Mouse (Mus musculus): ENCODE data around the gene Col13a1. TPM values are rescaled to one million over a fixed set of nuclear protein-coding genes. Genes with fewer than 3 reads are reported as not detected.

Gene Col13a1
- polyA plus RNA-seq, 1 experiment = 25.3 TPM

GRCm38 (mm10) chr10:61919496-61919895 is 59.4 kb downstream of the Col13a1 start:
- no peaks in the 10 kb centered on the region for H3K4me1 ChIP-seq (ENCODE audit: control insufficient read depth, insufficient read depth, low read length)
- 64% methylated on average over 4 of the region's 4 CpGs for WGBS
- H3K4me3 ChIP-seq (replicated peaks; ENCODE audit: extremely low read depth, low read depth, low read length) = no peak overlapping the region
- TF ChIP-seq CTCF (IDR thresholded peaks at IDR 0.05; ENCODE audit: insufficient read depth, low read length) (no peak), POLR2A (IDR thresholded peaks at IDR 0.05; ENCODE audit: borderline replicate concordance, extremely low read depth, low read depth, low read length) (no peak)
- no peak for DNase-seq

- Histone ChIP-seq H3K4me1 (ENCODE audit: control insufficient read depth, insufficient read depth, low read length) (no peaks in the 10 kb centered on the region), H3K4me3 (replicated peaks; ENCODE audit: extremely low read depth, low read depth, low read length) (no peak overlapping the region)
- TF ChIP-seq POLR2A (IDR thresholded peaks at IDR 0.05; ENCODE audit: borderline replicate concordance, extremely low read depth, low read depth, low read length) (no peak), CTCF (IDR thresholded peaks at IDR 0.05; ENCODE audit: insufficient read depth, low read length) (no peak)
- WGBS = 89% methylated on average over 12 of the region's 12 CpGs
- no peak for DNase-seq
These were observed 61.8 kb downstream of the Col13a1 start for GRCm38 (mm10) chr10:61917066-61917465.

DNA sequence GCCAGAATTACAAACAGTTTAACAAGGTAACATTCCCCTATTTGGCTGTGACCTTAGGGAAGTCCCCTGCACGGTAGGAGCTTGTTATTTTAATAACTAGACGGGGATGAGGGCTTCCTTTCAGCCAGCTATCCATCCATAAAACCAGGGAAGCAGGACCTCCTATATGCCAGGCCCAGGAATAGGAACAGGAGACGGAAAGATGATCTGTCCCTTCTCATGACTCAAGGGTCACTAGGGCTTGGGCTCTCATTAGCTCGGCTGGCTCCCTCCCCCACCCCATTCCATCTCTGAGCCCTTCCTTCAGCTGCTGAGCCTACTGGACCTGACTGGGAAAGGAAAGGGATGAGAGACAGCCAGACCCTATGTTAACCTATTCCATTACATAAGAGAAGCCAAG is 67.1 kb downstream of the Col13a1 start:
- H3K4me1 ChIP-seq (ENCODE audit: control insufficient read depth, insufficient read depth, low read length) = no peaks in the 10 kb centered on the region
- no peak overlapping the region for H3K4me3 ChIP-seq (replicated peaks; ENCODE audit: extremely low read depth, low read depth, low read length)
- WGBS = 60% methylated on average over 4 of the region's 4 CpGs
- no peak for DNase-seq
- TF ChIP-seq POLR2A (IDR thresholded peaks at IDR 0.05; ENCODE audit: borderline replicate concordance, extremely low read depth, low read depth, low read length) (no peak), CTCF (IDR thresholded peaks at IDR 0.05; ENCODE audit: insufficient read depth, low read length) (no peak)

DNA sequence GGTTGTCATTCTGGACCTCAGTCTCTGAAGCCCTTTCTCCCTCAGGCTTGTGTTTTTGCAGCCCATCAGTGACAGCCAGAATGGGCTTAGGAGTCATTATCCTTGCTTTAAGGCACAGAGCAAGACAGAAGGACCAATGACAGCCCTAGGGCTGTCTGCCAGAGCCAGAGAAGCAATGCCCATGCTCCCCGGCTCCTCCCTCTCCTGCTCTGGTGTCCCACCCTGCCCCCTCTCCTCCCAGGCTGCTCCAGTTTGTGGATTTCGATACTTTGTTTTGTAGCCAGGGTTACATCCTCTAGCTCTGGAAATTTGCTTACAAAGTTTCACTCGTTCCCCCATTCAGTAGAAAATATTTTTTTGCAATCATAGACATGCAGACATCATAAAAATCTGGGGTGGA is 69.9 kb downstream of the Col13a1 start:
- DNase-seq = no peak
- 66% methylated on average over 3 of the region's 3 CpGs for WGBS
- no peak for TF ChIP-seq CTCF (IDR thresholded peaks at IDR 0.05; ENCODE audit: insufficient read depth, low read length)
- no peak for TF ChIP-seq POLR2A (IDR thresholded peaks at IDR 0.05; ENCODE audit: borderline replicate concordance, extremely low read depth, low read depth, low read length)
- H3K4me3 ChIP-seq (replicated peaks; ENCODE audit: extremely low read depth, low read depth, low read length) = no peak overlapping the region
- H3K4me1 ChIP-seq (ENCODE audit: control insufficient read depth, insufficient read depth, low read length) = no peaks in the 10 kb centered on the region

DNA sequence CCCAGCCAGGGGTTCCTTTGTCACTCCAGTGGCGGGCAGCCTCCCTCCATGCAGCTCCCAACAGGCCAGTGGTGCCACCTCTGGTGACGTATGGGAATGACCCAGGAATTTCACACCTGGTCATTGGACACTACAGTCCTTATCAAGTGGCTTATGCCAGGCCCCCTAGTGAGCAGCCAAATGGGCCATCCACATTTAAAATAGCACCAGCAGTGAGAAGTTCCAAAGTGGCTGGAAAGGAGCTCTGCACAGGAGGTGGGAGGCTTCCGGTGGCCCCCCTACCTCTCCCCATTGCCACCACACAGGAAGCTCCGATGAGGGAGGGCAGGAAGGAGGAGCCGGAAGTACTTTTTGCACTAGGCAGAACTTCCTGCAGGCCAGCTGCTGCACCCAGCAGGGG is 72.7 kb downstream of the Col13a1 start:
- Histone ChIP-seq H3K4me1 (ENCODE audit: control insufficient read depth, insufficient read depth, low read length) (no peaks in the 10 kb centered on the region), H3K4me3 (replicated peaks; ENCODE audit: extremely low read depth, low read depth, low read length) (no peak overlapping the region)
- WGBS = 22% methylated on average over 5 of the region's 5 CpGs
- no peak for DNase-seq
- TF ChIP-seq POLR2A (IDR thresholded peaks at IDR 0.05; ENCODE audit: borderline replicate concordance, extremely low read depth, low read depth, low read length) (no peak), CTCF (IDR thresholded peaks at IDR 0.05; ENCODE audit: insufficient read depth, low read length) (no peak)

DNA sequence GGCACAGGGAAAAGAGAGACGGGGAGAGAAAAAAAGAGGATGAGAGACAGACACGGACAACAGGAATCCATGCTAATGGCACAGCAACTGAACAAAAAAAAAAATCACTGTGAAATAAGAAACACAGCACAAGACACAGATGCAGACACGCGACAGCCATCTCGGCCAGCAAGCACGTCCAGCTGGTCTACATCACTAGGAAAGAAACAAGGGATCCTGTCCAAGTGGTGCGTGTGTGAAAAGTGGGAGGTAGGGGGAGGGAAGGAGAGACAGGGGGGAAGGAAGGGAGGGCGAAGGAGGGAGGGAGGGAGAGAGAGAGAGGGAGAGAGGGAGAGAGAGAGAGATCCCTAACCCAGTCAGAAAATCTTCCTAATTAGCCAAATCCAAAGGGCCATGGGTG is 73.6 kb downstream of the Col13a1 start:
- WGBS = 46% methylated on average over 8 of the region's 8 CpGs
- DNase-seq = no peak
- Histone ChIP-seq H3K4me1 (ENCODE audit: control insufficient read depth, insufficient read depth, low read length) (no peaks in the 10 kb centered on the region), H3K4me3 (replicated peaks; ENCODE audit: extremely low read depth, low read depth, low read length) (no peak overlapping the region)
- TF ChIP-seq CTCF (IDR thresholded peaks at IDR 0.05; ENCODE audit: insufficient read depth, low read length) = no peak
- TF ChIP-seq POLR2A (IDR thresholded peaks at IDR 0.05; ENCODE audit: borderline replicate concordance, extremely low read depth, low read depth, low read length) = no peak

GRCm38 (mm10) chr10:61898116-61898515 is 80.8 kb downstream of the Col13a1 start:
- DNase-seq = no peak
- TF ChIP-seq POLR2A (IDR thresholded peaks at IDR 0.05; ENCODE audit: borderline replicate concordance, extremely low read depth, low read depth, low read length) = no peak
- TF ChIP-seq CTCF (IDR thresholded peaks at IDR 0.05; ENCODE audit: insufficient read depth, low read length) = no peak
- Histone ChIP-seq H3K4me3 (replicated peaks; ENCODE audit: extremely low read depth, low read depth, low read length) (no peak overlapping the region), H3K4me1 (ENCODE audit: control insufficient read depth, insufficient read depth, low read length) (no peaks in the 10 kb centered on the region)
- 44% methylated on average over 6 of the region's 6 CpGs for WGBS

DNA sequence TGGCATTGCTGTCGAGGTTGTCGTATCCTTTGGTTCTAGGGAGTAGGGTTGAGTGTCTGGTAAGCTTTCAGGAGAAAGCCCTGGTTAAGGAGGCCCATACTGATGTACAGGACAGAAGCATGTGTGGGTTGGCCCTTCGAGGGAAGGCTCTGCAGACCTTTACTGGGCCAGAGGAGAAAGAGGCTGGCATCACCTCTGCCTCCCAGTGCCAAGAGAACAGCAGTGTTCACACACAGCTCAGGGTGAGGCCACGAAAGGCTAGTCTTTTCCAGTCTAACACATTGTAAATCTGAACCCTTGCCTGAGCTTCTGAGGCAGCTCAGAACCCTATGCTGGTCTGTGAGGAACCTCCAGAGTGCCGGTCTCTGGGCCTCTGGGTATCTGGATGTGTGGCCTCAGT is 84.3 kb downstream of the Col13a1 start:
- no peaks in the 10 kb centered on the region for H3K4me1 ChIP-seq (ENCODE audit: control insufficient read depth, insufficient read depth, low read length)
- H3K4me3 ChIP-seq (replicated peaks; ENCODE audit: extremely low read depth, low read depth, low read length) = no peak overlapping the region
- WGBS = 77% methylated on average over 5 of the region's 5 CpGs
- TF ChIP-seq CTCF (IDR thresholded peaks at IDR 0.05; ENCODE audit: insufficient read depth, low read length) = no peak
- TF ChIP-seq POLR2A (IDR thresholded peaks at IDR 0.05; ENCODE audit: borderline replicate concordance, extremely low read depth, low read depth, low read length) = no peak
- no peak for DNase-seq

GRCm38 (mm10) chr10:61891138-61891537 is 87.8 kb downstream of the Col13a1 start:
- Histone ChIP-seq H3K4me3 (replicated peaks; ENCODE audit: extremely low read depth, low read depth, low read length) (no peak overlapping the region), H3K4me1 (ENCODE audit: control insufficient read depth, insufficient read depth, low read length) (no peaks in the 10 kb centered on the region)
- TF ChIP-seq CTCF (IDR thresholded peaks at IDR 0.05; ENCODE audit: insufficient read depth, low read length) (no peak), POLR2A (IDR thresholded peaks at IDR 0.05; ENCODE audit: borderline replicate concordance, extremely low read depth, low read depth, low read length) (no peak)
- DNase-seq = no peak
- WGBS = 67% methylated on average over 9 of the region's 9 CpGs

DNA sequence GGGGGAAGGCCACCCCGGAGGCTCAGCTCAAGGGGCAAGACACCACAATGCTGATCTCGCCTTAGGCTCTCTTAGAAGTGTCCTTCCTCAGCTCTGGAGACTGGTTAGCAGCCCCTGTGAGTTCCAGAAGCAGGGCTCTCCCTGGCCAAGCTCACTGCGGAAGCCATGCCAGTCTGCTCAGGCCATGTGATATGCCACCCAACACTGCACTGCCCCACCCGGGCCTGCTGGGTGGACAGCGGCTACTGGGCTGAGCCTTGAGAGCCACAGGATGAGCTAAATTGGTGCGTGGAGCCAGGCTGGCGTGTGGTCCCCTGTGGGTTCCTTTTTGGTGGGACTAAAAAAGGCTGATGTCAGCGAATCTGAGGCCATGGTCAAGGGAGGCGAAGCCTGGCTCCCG is 88.6 kb downstream of the Col13a1 start:
- no peak overlapping the region for H3K4me3 ChIP-seq (replicated peaks; ENCODE audit: extremely low read depth, low read depth, low read length)
- no peaks in the 10 kb centered on the region for H3K4me1 ChIP-seq (ENCODE audit: control insufficient read depth, insufficient read depth, low read length)
- 93% methylated on average over 10 of the region's 10 CpGs for WGBS
- DNase-seq = no peak
- TF ChIP-seq CTCF (IDR thresholded peaks at IDR 0.05; ENCODE audit: insufficient read depth, low read length) = no peak
- no peak for TF ChIP-seq POLR2A (IDR thresholded peaks at IDR 0.05; ENCODE audit: borderline replicate concordance, extremely low read depth, low read depth, low read length)

Data from lung, adult 2 months (tissue).